Mouse (Mus musculus): ENCODE results near the gene Ddx1.

DNA sequence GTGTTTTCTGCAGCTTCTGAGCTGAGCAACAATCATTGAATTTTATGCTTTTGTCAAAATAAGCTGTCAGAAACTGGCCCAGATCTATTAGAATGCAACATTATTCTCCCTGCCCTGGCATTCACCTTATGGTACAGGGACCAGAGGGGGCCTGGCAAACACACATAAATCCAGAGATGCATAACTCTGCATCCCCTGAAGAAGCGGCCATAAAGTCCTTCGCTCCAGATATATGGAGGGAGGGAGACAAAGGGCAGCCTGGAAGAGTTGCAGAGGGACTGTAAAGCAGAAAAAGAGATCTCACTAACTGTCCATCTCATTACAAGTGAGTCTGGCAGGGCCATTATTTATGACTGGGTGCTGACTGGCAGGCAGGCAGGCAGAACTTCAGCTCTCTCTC lies 6.7 kb upstream of the Ddx1 start:
- no peak for TF ChIP-seq EP300 (IDR thresholded peaks at IDR 0.05; ENCODE audit: low read depth)
- TF ChIP-seq CTCF (IDR thresholded peaks at IDR 0.05; ENCODE audit: low read depth): no peak
